Mouse (Mus musculus): ENCODE measurements around the gene Magea10. TPM values are rescaled to one million over a fixed set of nuclear protein-coding genes. Genes with fewer than 3 reads are reported as not detected.

The Magea10 gene
- polyA plus RNA-seq (2012; rRNA removed) = not detected in 2 replicates

- no peak within 1 kb of the TSS for H3K4me3 ChIP-seq (ENCODE audit: low read depth, low read length)
- H3K36me3 ChIP-seq (ENCODE audit: control insufficient read depth, insufficient read depth, low read length) = no peaks in the 10 kb centered on the region
- no peaks in the 10 kb centered on the region for H3K27me3 ChIP-seq (ENCODE audit: control insufficient read depth, insufficient read depth, low read length)
- no peak for TF ChIP-seq POLR2A (IDR thresholded peaks at IDR 0.05; ENCODE audit: low read depth, low read length)
- TF ChIP-seq CTCF (IDR thresholded peaks at IDR 0.05; ENCODE audit: extremely low read depth, insufficient read length, insufficient replicate concordance, low read depth, low read length) = no peak
- H3K27ac ChIP-seq (ENCODE audit: insufficient read depth, low read depth, low read length) = no peak within 1 kb of the TSS
- H3K4me1 ChIP-seq (ENCODE audit: control insufficient read depth, insufficient read depth, insufficient read length, low read length) = no peaks in the 10 kb centered on the region
- WGBS = 91% methylated on average over 6 of the region's 6 CpGs
Measured at GRCm38 (mm10) chrX:72386758-72387157, at the start of gene Magea10. Magea10 (minus strand) TSS chrX:72386858.

GRCm38 (mm10) chrX:72381972-72382371 is 4.7 kb downstream of the Magea10 start:
- no peaks in the 10 kb centered on the region for H3K27me3 ChIP-seq (ENCODE audit: control insufficient read depth, insufficient read depth, low read length)
- 76% methylated on average over 1 of the region's 1 CpGs for WGBS
- no peaks in the 10 kb centered on the region for H3K36me3 ChIP-seq (ENCODE audit: control insufficient read depth, insufficient read depth, low read length)
- no peak for TF ChIP-seq POLR2A (IDR thresholded peaks at IDR 0.05; ENCODE audit: low read depth, low read length)
- no peak for TF ChIP-seq CTCF (IDR thresholded peaks at IDR 0.05; ENCODE audit: extremely low read depth, insufficient read length, insufficient replicate concordance, low read depth, low read length)
- H3K4me3 ChIP-seq (ENCODE audit: low read depth, low read length) = no peak overlapping the region
- no peaks in the 10 kb centered on the region for H3K4me1 ChIP-seq (ENCODE audit: control insufficient read depth, insufficient read depth, insufficient read length, low read length)
- no peak overlapping the region for H3K27ac ChIP-seq (ENCODE audit: insufficient read depth, low read depth, low read length)

Other genes with a start within 250 kb of the Magea10 start
- not detected in 2 replicates for gene Magea4, start 164.8 kb downstream of the Magea10 start, polyA plus RNA-seq (2012; rRNA removed)
- gene Gabre, start 112.1 kb downstream of the Magea10 start, polyA plus RNA-seq (2012; rRNA removed) = 0.67 and 1.6 TPM in 2 replicates